Mouse (Mus musculus): ENCODE measurements around the gene Mettl16.
A peak's percentile ranks its signal among the peaks of the same experiment; 100 is the strongest.

Mettl16 gene

DNA sequence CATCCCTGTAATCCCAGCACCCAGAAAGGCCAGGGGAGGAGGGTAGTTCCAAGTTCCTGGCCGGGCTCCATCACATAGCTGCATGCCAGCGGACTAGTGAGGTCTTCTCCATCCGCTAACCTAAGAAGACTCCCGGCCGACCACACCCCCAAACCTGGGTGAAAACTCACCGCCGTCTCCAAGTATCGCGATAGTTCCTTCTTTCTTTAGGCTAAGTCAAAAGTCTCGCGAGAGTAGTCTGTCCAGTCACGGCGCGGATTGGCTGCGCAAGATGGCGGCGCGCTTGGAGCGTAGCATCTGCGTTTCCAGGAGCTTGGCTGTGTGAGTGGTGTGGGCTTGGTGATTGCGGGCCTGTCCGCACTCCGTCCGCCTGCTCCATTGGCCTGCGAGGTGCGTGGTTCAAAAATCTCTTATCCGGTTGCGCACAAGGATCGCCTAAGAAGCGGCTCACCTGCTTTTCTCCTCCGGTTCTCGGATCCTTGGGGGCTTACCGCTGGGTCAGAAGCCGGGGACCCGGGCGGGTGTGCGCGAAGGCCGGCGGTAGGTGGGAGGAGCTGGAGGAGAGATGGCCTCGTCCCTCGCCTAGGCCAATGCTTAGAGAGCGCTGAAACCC, at the start of gene Mettl16:
TSS of gene Mettl16 (plus strand) at position 236 of the 613 bp plus-strand sequence.
- DNase-seq: peak; percentile 94

DNA sequence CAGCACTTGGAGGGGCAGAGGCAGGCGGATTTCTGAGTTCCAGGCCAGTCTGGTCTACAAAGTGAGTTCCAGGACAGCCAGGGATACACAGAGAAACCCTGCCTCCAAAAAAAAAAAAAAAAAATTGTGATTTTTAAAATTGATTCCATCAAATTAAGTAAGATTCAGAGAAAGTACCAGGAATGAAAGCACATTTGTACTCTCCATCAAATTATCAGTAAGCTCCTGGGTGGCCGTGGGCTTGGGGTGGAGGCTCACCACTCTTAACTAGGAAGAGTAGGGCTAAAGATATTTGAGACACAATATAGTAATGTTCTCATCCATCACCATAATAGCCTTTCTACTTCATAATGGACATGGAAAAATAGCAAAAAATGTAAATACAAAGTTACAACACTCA, 49.5 kb upstream of the Mettl16 start:
- DNase-seq: no peak

DNA sequence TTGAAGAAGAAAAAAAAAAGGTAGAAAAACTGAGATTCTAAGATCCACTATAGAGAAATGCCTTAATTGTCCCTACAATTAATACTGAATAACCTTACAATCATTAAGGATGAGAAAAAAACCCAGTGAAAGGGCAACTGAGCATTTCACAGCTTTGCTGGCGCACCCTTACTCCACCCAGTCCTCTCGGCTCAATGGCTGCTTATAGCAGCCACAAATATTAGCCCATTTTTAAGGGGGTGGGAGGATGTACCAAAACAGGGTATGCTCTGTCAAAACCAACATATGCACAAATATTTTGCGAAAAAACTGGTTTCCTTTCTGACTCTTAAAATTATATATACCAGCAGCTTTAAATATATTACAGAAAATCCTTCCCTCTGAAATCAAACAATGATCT, 48.7 kb upstream of the Mettl16 start:
- DNase-seq: no peak

DNA sequence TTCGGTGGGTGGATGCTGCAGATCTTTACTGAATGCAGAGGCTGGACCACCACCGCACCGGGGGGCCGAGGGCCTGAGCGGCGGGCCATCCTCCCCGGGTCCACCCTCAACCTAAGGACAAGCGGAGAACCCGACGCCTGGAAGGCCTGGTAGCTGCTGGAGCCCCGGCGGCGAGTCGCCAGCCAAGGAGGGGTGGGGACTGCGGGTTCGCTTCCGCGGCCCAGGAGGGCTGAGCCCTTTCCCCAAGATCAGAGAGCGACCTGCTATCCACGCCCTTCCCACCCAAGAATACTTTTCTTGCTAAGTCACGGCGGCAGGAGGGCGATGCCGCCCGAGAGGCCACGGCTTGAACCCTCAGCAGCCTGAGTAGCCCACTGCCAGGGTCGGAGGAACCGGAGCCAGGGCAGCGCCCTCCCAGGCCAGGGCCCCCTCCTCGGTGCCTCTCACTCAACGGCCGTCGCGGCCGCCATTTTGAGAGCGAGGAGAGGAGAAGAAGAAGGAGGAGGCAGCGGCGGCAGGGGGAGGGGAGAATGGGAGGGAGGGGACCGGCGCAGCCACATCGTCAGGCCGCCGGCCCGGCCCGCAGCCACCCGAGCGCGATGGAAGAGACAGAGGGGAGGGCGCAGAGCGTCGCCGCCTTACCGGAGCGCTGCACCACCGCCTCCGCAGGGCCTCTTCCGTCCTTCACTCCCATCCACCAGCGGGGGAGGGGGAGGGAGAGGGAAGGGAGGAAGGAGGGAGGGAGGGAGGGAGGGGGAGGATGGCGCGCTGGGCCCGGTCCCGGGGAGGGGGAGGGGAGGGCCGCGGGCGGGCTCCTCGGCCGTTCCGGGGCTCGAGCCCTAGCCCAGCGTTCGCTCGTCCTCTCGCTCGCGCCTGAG, 47.0 kb upstream of the Mettl16 start:
- DNase-seq: peak; percentile 84

DNA sequence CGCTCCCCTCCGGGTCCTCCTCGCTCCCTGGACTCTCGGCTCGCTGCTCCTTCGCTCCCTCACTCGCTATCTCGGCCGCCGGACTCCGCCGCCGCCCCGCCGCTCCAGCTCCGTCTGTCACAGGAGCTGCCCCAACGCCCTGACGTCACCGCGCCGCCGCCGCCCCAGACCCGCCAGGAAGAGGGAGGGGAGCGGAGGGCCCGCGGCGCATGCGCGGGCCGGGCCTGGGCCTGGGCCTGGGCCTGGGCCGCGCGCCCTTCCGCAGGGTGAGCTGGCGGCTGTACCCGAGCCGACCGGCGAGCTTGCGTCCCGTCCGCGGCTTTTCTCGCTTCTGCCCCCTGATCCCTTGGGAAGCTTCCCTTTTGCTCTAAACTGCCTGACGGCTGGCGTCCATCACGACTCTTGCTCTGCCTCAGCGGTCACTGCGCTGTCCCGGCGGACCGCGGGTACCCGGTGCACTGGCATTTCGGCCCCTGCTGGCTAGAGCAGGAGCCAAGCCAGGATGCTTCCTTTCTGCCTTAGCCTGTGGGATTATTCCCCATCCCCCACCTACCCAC, 46.3 kb upstream of the Mettl16 start, which contains the start of gene Pafah1b1:
TSS of gene Pafah1b1 (minus strand) at position 436 of the 557 bp plus-strand sequence.
- DNase-seq: peak; percentile 98

DNA sequence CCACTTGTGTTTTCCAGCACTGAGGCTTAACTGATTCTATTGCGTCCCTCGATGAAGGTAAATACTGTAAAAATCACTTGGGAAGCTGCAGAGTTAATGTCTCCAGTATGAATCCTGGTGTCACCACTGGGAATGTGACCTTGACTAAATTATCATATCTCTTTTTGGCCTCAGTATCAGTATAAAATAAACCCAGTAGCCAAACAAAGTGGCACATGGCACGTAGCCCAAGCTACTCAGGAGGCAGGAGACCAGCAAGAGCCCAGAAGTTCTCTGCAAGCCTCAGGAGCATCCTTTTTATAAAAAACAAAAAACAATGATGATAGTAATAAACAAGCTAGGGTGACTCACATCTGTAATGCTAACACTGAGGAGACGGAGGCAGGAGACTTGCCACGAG, 45.4 kb upstream of the Mettl16 start:
- DNase-seq: peak; percentile 41

DNA sequence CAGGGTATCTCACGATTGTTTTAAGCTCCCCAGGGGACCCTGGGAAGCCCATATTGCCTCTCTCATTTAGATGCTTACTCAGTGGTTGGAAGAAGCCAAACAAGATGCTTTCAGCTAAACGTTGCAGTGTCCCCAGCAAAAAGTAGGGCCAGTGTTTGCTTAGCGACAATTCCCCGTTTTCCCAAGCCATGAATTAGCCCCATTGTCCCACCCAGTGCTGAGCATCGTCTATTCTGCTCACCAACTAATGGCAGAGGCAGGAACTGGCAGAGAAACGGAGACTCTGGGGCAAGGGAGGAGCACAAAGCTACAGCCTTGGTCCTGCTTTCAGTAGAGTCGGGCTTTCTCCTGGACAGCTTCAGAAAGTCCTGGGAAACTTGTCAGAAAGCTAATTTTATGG, 35.7 kb upstream of the Mettl16 start:
- DNase-seq: peak; percentile 24

DNA sequence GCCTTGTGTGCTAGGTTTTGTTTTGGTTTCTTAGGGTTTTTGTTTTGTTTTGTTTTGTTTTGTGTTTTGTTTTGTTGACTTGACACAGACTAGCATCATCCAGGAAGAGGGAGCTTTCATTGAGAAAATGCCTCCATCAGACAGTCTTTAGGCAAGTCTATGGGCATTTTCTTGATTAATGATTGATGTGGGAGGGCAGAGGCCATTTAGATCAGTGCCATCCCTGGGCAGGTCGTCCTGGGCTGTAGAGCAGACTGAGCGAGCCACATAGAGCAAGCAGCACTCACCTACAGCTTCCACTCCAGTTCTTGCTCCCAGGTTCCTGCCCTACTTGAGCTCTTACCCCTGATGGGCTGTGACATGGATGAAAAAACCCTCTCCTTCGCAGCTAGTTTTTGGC, 32.8 kb upstream of the Mettl16 start:
- no peak for DNase-seq

DNA sequence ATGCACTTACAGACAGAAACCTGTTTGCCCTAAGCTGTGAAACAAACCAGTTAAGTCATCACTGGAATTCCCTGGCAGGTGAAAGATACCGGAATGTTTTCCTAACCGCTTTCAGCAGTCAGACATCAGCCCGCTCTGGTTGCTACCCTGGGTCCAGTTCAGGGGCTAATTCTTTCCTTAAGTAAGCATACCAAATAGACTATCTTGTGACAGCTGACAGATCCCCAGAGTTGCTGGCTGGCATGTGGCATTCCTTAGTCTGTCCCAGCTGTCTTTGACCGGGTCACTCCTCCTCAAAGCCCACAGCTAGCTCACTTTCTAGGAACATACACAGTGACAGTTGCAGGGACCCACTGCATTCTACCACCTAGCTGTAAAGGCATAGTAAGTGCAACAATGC, 22.6 kb upstream of the Mettl16 start:
- no peak for DNase-seq

DNA sequence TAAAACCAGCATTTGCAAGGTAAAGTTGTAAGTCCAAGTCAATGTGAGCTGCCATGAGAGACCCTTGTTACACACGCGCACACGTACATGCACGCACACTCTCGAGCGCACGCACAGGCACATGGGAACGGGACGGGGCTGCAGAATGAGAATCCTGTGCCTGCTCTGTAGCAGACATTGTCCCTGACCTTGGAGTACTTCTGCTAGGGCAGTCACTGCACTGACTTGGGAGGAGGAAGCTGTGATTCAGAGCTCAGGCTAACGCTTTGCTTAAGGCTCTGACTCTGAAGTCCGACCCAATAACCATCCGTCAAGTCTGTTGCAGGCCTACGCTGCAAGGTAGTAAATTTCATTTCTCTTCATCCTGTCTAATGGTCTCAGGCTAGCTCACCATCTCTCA, 21.4 kb upstream of the Mettl16 start:
- DNase-seq: no peak

DNA sequence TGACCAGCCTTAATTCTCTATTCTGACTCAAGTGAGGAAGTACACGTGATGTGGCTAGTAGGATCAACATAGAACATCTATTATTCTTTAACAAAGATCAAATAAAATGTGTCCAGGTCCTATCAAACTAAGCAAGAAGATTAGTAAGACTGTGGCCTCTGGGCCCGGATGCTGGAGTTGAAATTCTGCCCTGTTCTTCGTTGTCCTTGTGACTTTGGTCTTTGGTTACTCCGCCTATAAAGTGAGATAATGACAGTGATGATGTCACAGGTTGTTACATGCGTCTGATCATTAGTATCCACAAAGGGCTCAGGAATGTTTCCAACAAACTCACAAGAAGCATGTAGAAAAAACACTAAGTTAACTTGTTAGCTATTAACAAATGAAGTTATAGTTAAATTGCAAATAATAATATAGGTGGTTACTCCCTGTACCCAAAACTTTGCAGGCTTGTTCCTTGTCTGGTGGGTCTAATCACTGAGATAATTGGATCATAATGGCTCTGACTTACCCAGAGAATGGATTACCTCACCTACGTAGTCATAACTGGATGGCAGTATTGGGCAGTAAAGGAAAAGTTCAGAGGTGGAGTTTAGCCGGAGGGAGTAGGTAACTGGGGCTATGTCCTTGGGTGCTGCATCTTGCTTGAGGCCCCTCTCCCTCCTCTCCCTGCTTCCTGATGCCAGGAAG, 19.8 kb upstream of the Mettl16 start:
- no peak for DNase-seq

DNA sequence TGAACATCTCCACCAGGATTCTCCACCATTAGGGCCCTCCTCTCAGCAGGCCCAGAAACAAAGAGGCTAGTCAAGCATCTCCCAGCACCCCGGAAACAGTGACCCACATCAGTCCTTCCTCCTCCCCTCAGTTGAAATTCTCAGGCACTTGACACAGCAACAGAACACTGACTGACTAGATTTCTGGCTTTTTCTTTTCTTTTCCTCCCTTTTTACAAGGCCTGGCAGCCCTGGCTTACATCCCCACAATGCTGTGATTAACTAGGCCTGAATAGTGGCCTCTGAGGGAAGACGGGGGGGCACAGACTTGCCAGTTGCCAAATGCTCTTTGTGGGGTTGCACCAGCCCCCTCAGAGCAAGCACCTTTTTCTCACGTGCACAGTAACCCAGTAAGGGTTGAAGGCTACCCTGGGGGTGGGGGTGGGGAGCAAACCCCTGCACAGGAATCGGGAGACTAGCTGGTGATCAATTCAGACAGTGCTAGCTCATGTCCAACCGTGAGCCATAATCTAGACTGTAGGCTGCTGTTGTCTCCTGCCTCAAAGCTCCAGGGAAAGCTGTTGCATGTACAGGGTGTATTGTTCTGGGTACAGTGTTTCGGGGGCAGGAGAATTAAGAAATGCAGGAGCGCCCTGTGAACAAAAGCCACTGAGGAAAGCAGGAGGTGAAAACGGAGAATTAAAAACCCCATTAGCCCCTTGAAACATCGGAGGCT, 19.1 kb upstream of the Mettl16 start:
- DNase-seq: no peak

DNA sequence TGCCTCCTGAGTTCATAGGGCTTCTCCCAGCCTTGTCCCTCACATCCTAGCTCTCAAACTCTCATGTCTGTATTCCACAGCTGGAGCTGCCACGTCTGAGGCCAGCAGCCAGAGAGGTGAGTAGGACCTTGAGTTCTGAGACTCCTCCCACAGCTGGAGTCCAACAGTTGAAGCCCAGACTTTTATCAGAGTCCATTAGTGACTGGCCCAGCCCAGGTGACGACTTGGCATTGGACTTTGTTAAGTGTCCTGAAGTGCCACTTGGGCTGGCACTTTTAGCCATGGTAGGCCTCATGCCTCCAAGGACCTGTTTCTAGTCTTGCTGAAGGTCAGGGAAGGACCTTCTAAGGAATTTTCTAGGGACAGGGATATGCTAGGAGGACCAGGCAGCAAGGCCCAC, 14.0 kb upstream of the Mettl16 start:
- DNase-seq: no peak

DNA sequence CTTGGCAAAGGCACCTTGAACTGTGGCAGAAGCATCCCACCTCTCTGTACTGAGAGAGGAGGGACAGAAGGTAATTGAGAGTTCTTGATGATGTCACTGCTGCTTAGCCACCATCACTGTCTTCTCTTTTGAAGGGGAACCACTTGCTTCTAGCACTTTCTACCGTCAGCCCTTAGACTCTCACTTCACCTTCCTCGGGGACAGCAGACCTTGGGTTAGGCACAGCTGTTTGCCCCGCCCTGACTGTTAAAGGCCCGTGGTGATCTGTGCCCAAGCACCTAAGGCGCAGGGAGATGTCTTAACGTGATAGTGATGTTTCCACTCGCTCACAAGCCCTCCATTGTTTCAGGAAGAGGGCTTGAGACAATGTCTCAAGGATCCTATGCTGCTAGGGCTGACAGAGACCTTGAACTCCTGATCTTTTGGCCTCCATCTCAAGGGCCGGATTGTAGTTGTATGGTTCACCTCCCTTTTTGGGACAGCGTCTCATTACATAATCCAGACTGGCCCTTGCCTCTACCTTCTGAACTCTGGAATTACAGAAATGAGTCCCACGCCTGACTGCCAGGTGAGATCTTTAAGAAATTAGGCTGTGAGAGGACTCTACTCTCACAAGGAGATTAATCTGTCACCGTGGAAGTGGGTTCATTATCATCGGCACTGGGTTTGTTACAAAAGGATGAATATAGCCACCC, 9.5 kb upstream of the Mettl16 start:
- no peak for DNase-seq

DNA sequence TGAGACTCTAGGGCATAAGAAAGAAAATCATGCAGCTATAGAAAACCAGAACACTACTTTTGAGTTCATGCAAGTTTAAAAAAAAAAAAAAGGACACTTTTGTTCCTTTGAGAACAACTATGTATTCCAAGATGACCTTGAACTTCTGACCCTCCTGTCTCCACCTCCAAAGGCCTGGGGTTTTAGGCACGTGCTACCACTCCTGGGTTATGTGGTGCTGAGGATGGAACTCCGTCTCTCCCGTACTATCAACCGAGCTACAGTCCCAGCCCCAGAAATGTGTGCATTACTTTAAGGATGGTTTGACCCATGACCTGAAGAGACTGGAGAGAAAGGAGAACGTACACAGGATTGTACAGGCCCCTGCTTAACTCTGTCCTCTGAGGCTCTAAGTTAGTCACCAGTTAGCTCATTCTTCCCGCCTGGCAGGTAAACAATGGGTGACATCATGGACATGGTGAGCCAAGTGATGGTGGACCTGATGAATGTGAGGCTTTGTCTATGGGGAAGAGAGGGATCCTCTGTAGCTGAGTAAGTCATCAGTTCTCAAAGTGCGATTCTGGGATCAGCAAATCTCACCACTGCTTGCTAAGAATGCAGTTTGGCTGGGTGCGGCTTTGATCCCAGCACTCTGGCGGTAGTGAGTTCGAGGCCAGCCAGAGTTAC, 6.5 kb upstream of the Mettl16 start:
- DNase-seq: peak; percentile 21

DNA sequence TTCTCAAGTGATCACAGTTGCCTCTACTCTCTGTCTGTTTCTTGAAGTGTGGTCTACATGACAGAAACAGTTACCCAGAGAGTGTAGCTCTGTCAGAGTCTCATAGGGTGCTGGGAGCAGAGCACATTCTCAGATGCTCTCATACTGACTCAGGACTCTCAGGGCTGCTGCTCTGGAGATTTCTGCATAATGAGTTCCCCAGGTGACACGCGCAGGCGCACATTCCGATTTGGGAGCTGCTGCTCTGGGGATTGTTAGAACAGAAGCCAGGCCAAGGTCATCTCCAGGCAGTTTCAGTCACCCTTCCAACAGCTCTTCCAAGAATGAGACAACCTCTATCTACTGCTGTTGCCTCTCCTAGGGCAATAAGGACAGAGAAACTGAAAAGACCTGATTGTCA, 3.2 kb upstream of the Mettl16 start:
- no peak for DNase-seq

DNA sequence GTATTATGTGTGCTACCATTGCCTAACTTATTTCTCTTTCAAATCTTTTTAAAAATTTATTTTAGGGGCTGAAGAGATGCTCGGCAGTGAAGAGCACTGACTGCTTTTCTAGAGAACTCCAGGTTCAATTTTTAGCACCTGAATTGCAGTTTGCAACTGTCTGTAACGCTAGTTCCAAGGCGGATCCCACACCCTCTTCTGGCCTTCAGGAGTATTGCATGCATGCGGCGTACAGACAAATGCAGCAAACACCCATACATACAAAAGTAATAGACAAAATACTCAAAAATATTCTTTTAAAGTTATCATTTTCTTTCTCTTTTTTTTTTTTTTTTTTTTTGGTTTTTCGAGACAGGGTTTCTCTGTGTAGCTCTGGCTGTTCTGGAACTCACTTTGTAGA, 2.6 kb upstream of the Mettl16 start:
- no peak for DNase-seq

DNA sequence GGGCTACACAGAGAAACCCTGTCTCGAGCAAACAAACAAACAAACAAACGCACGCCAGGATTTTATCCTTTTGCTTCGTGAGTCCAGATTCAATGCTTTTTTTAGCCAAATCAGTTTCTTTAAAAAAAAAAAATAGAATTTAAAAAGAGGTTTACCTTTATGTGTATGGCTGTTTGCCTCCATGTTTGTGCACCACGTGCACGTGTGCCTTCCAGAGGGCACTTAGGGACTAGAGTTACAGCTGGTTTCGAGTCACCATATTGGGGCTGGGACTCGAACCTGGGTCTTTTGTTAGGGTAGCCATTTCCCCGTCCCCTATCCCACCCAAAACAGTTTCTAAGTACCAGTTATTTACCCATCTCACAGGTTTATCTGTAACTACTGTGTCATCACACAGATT, 593 bp upstream of the Mettl16 start:
- DNase-seq: peak; percentile 12

DNA sequence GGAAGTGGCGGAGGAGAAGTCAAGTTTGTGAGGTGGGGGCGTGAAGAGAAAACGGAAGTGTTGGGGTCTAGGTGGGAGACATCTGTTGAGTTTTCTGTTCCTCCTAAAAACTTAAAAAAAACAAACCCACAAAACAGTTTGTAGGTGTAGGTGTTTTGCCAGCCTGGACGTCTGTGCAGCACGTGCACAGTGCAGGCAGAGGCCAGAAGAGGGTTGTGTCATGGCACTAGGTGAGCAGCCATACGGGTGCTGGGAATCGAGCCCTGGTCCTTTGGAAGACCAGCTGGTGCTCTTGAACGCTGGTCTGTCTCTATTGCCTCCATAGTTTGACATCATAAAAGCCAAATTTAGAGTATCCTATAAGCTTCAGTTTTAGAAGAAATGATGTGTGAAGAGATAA, 604 bp downstream of the Mettl16 start:
- peak; percentile 26 for DNase-seq

DNA sequence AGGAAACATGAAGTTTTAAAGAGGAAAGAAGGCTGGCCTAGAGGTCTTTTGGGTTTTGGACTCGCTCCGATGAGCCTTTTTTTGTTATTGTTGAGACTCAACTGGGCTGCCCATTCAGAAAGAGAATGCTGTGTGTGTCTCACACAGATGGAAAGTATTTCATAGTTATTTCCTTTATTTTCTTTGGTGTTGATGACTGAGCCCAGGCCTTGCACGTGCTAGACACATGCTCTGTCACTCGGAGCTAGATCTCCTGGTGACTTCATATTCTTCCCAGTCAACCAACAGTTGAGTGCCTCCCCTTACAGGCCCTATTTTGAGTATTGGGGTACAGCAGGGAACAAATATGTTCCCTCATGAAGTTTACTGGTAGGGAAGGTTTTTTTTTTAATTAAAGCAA, 1.0 kb downstream of the Mettl16 start:
- no peak for DNase-seq

DNA sequence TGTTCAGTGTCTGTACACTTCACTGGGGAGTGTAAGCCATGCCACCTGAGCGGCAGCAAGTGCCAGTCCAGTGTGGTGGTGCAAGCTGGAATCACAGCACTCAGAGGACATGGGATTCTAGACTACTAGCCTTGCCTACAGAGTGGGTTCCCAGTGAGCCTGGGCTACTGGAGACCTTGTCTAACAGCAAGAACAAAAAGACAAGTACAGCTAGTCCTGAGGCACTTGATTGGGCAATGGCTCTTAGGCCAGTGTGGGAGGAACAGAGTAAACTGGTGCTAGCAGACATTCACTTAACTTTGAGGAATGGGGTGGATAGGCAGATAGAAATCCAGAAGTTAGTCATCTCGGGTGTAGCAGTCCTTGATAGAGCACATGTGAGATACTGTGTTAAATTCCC, 1.8 kb downstream of the Mettl16 start:
- DNase-seq: no peak

DNA sequence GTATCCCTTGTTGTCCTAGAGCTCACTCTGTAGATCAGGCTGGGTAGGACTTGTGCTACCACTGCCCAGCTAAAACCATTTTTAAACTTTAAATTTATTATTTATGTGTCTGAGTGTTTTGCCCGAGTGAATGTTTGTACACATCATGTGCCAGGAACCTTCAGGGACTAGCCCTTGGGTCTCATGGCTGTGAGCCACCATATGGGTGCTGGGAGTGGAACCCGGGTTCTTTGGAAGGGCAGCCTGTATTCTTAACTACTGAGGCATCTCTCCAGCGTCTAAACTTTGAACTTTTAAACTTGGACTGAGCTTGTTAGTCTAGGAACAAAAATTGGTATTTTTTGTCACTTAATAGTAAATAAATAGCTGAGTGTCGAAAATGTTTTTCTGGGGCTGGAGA, 22.2 kb downstream of the Mettl16 start:
- DNase-seq: no peak

All from cerebellum, adult 11-12 months (tissue).